Mouse (Mus musculus): ENCODE measurements around the gene Otop3.

GRCm38 (mm10) chr11:115384587-115384986 lies 50.1 kb downstream of the Otop3 start:
- TF ChIP-seq POLR2A (IDR thresholded peaks at IDR 0.05; ENCODE audit: insufficient read depth, low read depth, low read length), result no peak
- no peak for TF ChIP-seq CTCF (IDR thresholded peaks at IDR 0.05)
- no peak for TF ChIP-seq EP300 (IDR thresholded peaks at IDR 0.05; ENCODE audit: insufficient read depth, low read depth, low read length)
